Mouse (Mus musculus) olfactory bulb, adult 2 months (tissue): ENCODE data around the gene Fam81a.

ENCODE experiments used
- CTCF ChIP-seq: fragments of 200-500 bp; IDR thresholded peaks from 2 replicates; pipeline ENCODE4 v1.5.1; 2012; ENCODE audit warnings: low read depth, mild to moderate bottlenecking, low read length, moderate library complexity; ENCODE audit not compliant: insufficient read depth
- POLR2A ChIP-seq: fragments of 200-500 bp; IDR thresholded peaks from 2 replicates; pipeline ENCODE4 v1.6.1; 2012; ENCODE audit warnings: mild to moderate bottlenecking, low read depth, low read length, moderate library complexity; ENCODE audit not compliant: insufficient read depth

DNA sequence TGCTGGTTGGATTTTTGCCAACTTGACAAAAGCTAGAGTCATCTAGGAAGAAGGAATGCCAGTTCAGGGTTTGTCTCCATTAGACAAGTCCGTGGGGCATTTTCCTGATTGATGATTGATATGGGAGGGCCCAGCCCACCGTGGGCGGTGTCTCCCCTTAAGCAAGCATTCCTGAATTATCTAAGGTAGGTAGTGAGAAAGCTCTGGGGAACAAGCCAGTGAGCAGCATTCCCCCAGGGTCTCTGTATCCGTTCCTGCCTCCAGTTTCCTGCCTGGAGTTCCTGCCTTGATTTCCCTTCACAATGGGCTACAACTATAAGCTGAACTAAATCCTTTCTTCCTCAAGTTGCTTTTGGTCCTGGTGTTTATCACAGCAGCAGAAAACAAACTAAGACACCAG, 3.1 kb upstream of the Fam81a start:
- TF ChIP-seq POLR2A, result no peak
- TF ChIP-seq CTCF, result no peak
